Mouse (Mus musculus): Measurements from ENCODE around the gene Zfp300.

Gene Zfp300

DNA sequence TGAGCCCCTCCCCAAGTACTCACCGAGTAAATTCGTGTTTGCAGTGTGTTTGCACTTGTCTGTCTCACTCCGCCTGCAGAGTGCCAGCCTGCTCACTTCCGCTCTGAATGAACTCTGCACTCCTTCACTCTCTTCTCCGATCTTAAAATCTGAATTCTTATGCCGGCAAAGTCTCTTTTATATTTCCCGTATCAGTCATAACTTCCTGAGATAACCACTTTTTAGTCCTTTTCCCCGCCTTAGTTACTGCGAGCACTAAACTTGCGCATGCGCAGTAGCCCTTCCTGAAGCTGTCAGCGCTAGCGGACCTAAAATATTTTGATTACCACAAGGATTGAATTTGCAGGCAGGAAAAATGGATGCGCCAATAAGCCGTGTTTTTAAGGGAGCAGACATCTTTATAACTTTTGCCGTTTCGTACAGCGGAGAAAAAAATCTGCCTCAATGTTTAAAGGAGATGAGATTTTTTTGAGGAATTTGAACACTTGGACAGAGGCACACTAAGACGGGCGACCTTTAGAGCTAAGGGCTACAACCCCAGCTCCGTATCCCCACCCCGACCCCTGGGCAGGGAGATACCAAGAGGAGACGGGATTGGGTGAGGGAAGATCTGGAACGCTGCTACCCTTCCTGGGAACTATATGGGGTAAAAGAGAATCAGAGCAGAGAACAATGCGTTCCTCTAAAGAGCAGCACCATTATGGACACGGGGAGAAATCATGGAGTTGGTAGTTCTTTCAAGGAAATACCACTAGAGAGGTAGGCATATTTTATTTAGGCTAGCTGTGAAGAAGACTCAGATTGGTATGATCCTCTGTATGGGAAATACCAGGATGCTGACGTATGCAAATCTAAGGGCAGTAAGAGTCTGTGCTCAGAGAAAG is at the start of gene Zfp300:
TSS of gene Zfp300 (minus strand) at position 545 of the 884 bp plus-strand sequence.
- in situ Hi-C loops (cut with MboI): no loop called here

DNA sequence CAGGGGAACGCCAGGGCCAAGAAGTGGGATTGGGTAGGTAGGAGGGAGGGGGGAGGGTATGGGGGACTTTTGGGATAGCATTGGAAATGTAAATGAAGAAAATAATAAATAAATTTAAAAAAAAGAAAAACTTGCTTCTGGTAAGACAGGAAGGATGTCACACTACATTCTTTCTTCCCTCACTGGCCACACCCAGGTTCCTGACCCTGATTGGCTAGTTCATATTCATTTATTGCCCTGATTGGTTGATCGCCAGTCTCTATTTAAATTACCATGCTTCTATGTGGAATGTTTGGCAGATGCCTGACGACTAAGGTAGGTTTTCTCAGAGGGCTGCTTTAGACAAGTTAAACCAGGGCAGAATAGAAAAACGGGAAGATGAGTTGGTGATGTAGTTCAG is 26.2 kb upstream of the Zfp300 start, which contains the start of gene Ssxa1:
TSS of gene Ssxa1 (plus strand) at position 301 of the 400 bp plus-strand sequence.
- in situ Hi-C loops (cut with MboI): no loop called here

DNA sequence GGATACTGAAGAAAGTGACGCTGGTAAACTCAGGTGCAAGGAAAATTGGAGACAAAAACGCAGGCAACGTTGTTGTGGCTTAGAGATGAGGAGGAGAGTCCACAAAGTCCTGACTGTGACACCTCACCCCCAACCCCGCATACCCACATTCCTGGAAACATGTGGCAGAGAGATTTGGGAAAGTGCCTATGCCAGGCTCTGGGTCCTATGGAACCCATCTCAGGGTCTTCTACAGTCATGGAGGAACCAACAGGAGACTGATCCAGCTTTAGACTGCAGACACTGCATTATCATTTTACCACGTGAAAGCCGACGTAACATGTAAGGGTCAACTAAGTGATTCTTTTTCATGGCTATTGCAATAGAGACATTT is 526 bp upstream of the Zfp300 start:
- in situ Hi-C loops (cut with MboI): no loop called here

DNA sequence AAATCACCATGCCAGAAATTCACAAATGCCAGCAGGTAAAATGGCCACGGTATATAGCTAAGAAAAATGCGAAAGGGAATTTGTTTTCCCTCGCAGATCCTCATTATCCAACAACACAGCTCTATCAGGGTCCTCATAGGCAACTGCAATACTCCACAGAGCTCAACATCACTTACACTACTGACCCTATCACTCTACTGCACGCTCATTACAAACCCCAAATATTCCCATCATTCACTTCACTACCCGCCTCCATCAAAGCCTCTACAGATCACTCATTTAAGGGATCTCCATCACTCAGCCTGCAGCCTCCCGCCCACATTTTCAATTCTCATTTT is 713 bp downstream of the Zfp300 start:
- in situ Hi-C loops (cut with MboI): no loop called here

DNA sequence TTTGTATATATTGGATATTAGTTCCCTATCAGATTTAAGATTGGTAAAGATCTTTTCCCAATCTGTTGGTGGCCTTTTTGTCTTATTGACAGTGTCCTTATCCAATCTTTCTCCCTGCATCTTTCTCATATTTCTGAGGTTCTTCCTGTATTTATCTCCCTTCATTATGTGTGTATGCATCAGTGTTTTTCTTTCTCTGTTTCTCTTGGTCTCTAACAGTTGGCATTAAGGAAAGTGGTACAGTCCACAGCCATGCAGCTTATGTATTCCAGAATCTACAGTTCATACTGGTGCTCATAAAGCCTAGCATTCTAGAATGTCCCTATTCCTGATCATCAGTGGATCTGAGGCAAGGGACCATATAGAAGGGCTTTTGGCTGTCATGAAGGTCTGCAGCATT is 21.2 kb downstream of the Zfp300 start, which contains the start of gene Spaca5:
TSS of gene Spaca5 (plus strand) at position 301 of the 400 bp plus-strand sequence.
- in situ Hi-C loops (cut with MboI): no loop called here

DNA sequence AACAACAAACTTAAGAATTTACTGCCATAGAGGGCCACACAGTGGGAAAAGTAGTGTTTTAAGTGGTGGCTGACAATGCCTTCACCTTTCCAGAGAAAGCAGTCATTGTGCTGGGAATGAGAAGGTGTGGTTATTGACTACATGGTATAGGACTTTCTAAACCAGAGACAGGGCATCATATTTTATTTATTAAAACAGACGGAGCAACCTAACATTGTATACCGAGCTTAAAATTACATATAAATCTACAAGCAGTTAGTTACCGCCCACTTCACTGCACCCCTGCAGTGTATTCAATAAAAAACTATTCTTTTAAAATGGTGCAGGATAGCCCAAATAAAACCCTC is 26.8 kb downstream of the Zfp300 start:
- in situ Hi-C loops (cut with MboI): no loop called here

DNA sequence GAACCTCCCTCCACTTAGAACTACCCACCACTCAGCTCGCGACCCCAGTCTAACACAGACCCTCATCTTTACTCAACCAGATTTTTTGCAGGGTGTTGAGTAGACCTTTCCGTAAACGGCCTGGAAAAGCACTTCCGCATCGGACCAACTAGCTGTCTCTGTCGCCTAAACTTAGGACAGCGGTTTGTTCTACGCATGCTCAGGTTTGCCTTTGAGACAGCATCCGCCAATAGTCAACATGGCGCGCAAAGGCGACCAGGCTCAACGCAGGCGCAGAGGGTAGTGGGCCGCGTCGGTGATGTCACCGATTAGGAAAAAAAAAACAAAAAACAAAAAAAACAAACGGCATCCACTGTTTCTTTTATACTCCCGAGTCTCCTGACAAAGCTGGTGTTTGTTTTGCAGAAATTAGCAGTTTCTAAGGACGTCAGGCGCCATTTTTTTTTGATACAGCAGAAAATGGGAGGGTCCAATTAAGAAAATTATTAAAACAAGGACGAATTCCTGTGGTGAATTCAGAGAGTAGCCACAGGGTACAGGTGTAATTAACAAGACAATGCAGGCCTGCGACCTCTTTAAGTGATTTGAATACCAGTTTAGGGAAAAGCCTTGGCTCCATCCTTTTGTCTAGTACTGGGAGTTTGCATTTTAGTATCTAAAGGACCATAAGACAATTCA is 27.3 kb downstream of the Zfp300 start, which contains the start of gene Zfp182:
TSS of gene Zfp182 (minus strand) at position 451 of the 678 bp plus-strand sequence.
- in situ Hi-C loops (cut with MboI): no loop called here

DNA sequence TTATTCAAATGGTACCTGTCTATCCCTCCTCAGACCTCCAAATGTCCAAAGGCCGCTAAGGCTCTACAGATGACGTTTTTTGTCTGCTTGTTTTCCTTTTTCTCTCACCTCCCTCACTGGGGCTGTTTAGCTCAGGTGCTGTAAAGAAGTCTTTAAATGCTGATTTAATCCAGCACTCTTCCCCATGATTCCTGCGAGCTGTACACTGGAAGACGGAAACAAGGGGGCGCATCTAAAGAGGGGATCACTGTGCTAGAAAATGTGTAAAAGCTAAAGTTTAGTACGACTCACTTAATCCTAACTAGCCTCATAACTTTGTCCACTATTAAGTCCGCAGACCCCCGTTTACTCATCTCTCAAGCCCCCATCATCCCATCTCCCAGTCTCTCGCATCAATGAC is 27.9 kb downstream of the Zfp300 start:
- in situ Hi-C loops (cut with MboI): no loop called here
